Mouse (Mus musculus) MEL (cell line): ENCODE data around the gene Hnrnpc. TPM values are rescaled to one million over a fixed set of nuclear protein-coding genes. Genes with fewer than 3 reads are reported as not detected.

ENCODE experiments used
- DNase-seq: peaks from one replicate; pipeline ENCODE4 v3.0.0; 2011; ENCODE audit warnings: low read depth, low spot score
- H3K27ac ChIP-seq: 2 replicates; pipeline ENCODE4 v1.5.1; 2012; ENCODE audit warnings: low read depth, mild to moderate bottlenecking, control low read depth, low read length, moderate library complexity; ENCODE audit not compliant: control insufficient read depth
- H3K27me3 ChIP-seq, 2 experiments: fragments of 150-350 bp in 1 of 2; sonication (generic) in 1 of 2; 2 replicates each; pipeline ENCODE4 v1.6.1; 2012; ENCODE audit warnings: low read length in 2 of 2, mild to moderate bottlenecking in 2 of 2, improper control_type of control experiment in 1 of 2, moderate library complexity in 1 of 2; ENCODE audit not compliant: insufficient read depth in 2 of 2, control insufficient read depth in 1 of 2
- H3K36me3 ChIP-seq, 2 experiments: 2 replicates each; pipeline ENCODE4 v1.6.1; 2012 to 2014; ENCODE audit warnings: low read length in 2 of 2, improper control_type of control experiment in 1 of 2, inconsistent platforms in 1 of 2, mild to moderate bottlenecking in 1 of 2; ENCODE audit not compliant: insufficient read depth in 2 of 2, control insufficient read depth in 1 of 2
- H3K4me1 ChIP-seq, 2 experiments: fragments of 150-350 bp in 1 of 2; sonication (generic) in 1 of 2; 2 replicates each; pipeline ENCODE4 v1.6.1; 2012; ENCODE audit warnings: low read length in 2 of 2, improper control_type of control experiment in 1 of 2, mild to moderate bottlenecking in 1 of 2; ENCODE audit not compliant: insufficient read depth in 2 of 2, control insufficient read depth in 1 of 2
- H3K4me3 ChIP-seq, 2 experiments: fragments of 150-350 bp in 1 of 2; sonication (generic) in 1 of 2; 2 replicates each; pipeline ENCODE4 v1.5.1; 2012; ENCODE audit warnings: low read depth in 2 of 2, low read length in 2 of 2, mild to moderate bottlenecking in 2 of 2, moderate library complexity in 2 of 2, control low read depth in 1 of 2, improper control_type of control experiment in 1 of 2; ENCODE audit not compliant: control insufficient read depth in 1 of 2, insufficient read depth in 1 of 2
- H3K79me2 ChIP-seq: 2 replicates; pipeline ENCODE4 v1.6.1; 2012; ENCODE audit warnings: mild to moderate bottlenecking, low read length, moderate library complexity; ENCODE audit not compliant: control insufficient read depth, poor library complexity, insufficient read depth
- H3K9ac ChIP-seq: 2 replicates; pipeline ENCODE4 v1.6.1; 2012; ENCODE audit warnings: low read depth, mild to moderate bottlenecking, control low read depth, low read length, moderate library complexity; ENCODE audit not compliant: control insufficient read depth, poor library complexity, severe bottlenecking
- H3K9me3 ChIP-seq: fragments of 150-350 bp; sonication (generic); replicated peaks from 2 replicates; pipeline ENCODE4 v1.6.1; 2012; ENCODE audit warnings: mild to moderate bottlenecking, low read length, improper control_type of control experiment, moderate library complexity; ENCODE audit not compliant: insufficient read depth
- CHD1 ChIP-seq: IDR thresholded peaks from 2 replicates; pipeline ENCODE4 v1.6.1; 2012; ENCODE audit warnings: low read depth, mild to moderate bottlenecking, inconsistent platforms, low read length, improper control_type of control experiment
- CHD2 ChIP-seq: IDR thresholded peaks from 2 replicates; pipeline ENCODE4 v1.6.1; 2011; ENCODE audit warnings: low read length, improper control_type of control experiment
- CTCF ChIP-seq, 3 experiments: IDR thresholded peaks in 2 of 3; conservative IDR thresholded peaks in 1 of 3; 2 replicates each; pipeline ENCODE4 v1.5.1; 2011 to 2012; ENCODE audit warnings: low read length in 3 of 3, low read depth in 2 of 3, mild to moderate bottlenecking in 2 of 3, improper control_type of control experiment in 1 of 3, inconsistent platforms in 1 of 3, mixed read lengths in 1 of 3, moderate library complexity in 1 of 3; ENCODE audit not compliant: control insufficient read depth in 1 of 3, insufficient read depth in 1 of 3, poor library complexity in 1 of 3, severe bottlenecking in 1 of 3
- E2F4 ChIP-seq: IDR thresholded peaks from 2 replicates; pipeline ENCODE4 v1.6.1; 2011; ENCODE audit warnings: low read depth, low read length, improper control_type of control experiment, borderline replicate concordance
- ELF1 ChIP-seq: IDR thresholded peaks from 2 replicates; pipeline ENCODE4 v1.6.1; 2014; ENCODE audit warnings: low read depth, mild to moderate bottlenecking, inconsistent platforms, low read length, improper control_type of control experiment, moderate library complexity
- EP300 ChIP-seq, 2 experiments: IDR thresholded peaks; 2 replicates each; pipeline ENCODE4 v1.6.1; 2011; ENCODE audit warnings: improper control_type of control experiment in 2 of 2, low read length in 2 of 2, low read depth in 1 of 2, mild to moderate bottlenecking in 1 of 2
- GABPA ChIP-seq: IDR thresholded peaks from 2 replicates; pipeline ENCODE4 v1.6.1; 2012; ENCODE audit warnings: low read depth, mild to moderate bottlenecking, inconsistent platforms, low read length, improper control_type of control experiment, moderate library complexity
- GATA1 ChIP-seq: IDR thresholded peaks from 2 replicates; pipeline ENCODE4 v1.6.1; 2011; ENCODE audit warnings: low read depth, low read length, improper control_type of control experiment
- HCFC1 ChIP-seq: IDR thresholded peaks from 2 replicates; pipeline ENCODE4 v1.6.1; 2012; ENCODE audit warnings: low read depth, mild to moderate bottlenecking, inconsistent platforms, low read length, improper control_type of control experiment, moderate library complexity
- JUND ChIP-seq: IDR thresholded peaks from 2 replicates; pipeline ENCODE4 v1.6.1; 2011; ENCODE audit warnings: low read depth, mild to moderate bottlenecking, improper control_type of control experiment, low read length
- KAT2A ChIP-seq: conservative IDR thresholded peaks from 2 replicates; pipeline ENCODE4 v1.6.1; 2012; ENCODE audit warnings: low read depth, low read length, improper control_type of control experiment, inconsistent platforms
- MAFK ChIP-seq: IDR thresholded peaks from 2 replicates; pipeline ENCODE4 v1.6.1; 2011; ENCODE audit warnings: low read depth, mild to moderate bottlenecking, low read length, improper control_type of control experiment, borderline replicate concordance
- MAZ ChIP-seq: IDR thresholded peaks from 2 replicates; pipeline ENCODE4 v1.6.1; 2012; ENCODE audit warnings: low read depth, mild to moderate bottlenecking, inconsistent platforms, low read length, improper control_type of control experiment
- MXI1 ChIP-seq: IDR thresholded peaks from 2 replicates; pipeline ENCODE4 v1.6.1; 2011; ENCODE audit warnings: mild to moderate bottlenecking, low read depth, low read length, improper control_type of control experiment
- MYB ChIP-seq: IDR thresholded peaks from 2 replicates; pipeline ENCODE4 v1.6.1; 2011; ENCODE audit warnings: mild to moderate bottlenecking, low read depth, low read length, improper control_type of control experiment
- MYC ChIP-seq: IDR thresholded peaks from 2 replicates; pipeline ENCODE4 v1.6.1; 2011; ENCODE audit warnings: low read depth, mild to moderate bottlenecking, low read length, improper control_type of control experiment, moderate library complexity
- NELFE ChIP-seq: IDR thresholded peaks from 2 replicates; pipeline ENCODE4 v1.6.1; 2011; ENCODE audit warnings: low read depth, low read length, improper control_type of control experiment
- POLR2A ChIP-seq, 2 experiments: IDR thresholded peaks; 2 replicates each; pipeline ENCODE4 v1.6.1; 2011 to 2012; ENCODE audit warnings: low read length in 2 of 2, mild to moderate bottlenecking in 2 of 2, control low read depth in 1 of 2, improper control_type of control experiment in 1 of 2, low read depth in 1 of 2, moderate library complexity in 1 of 2; ENCODE audit not compliant: control insufficient read depth in 1 of 2, insufficient read depth in 1 of 2, poor library complexity in 1 of 2
- RAD21 ChIP-seq: IDR thresholded peaks from 2 replicates; pipeline ENCODE4 v1.6.1; 2011; ENCODE audit warnings: mild to moderate bottlenecking, low read depth, low read length, improper control_type of control experiment
- RCOR1 ChIP-seq: IDR thresholded peaks from 2 replicates; pipeline ENCODE4 v1.6.1; 2012; ENCODE audit warnings: low read depth, mild to moderate bottlenecking, inconsistent platforms, low read length, improper control_type of control experiment
- SIN3A ChIP-seq: IDR thresholded peaks from 2 replicates; pipeline ENCODE4 v1.6.1; 2012; ENCODE audit warnings: low read length, improper control_type of control experiment, inconsistent platforms
- SMC3 ChIP-seq: IDR thresholded peaks from 2 replicates; pipeline ENCODE4 v1.6.1; 2011; ENCODE audit warnings: low read depth, low read length, improper control_type of control experiment
- TAL1 ChIP-seq: IDR thresholded peaks from 2 replicates; pipeline ENCODE4 v1.6.1; 2012; ENCODE audit warnings: mild to moderate bottlenecking, inconsistent platforms, low read length, moderate library complexity, mixed read lengths
- TCF12 ChIP-seq: IDR thresholded peaks from 2 replicates; pipeline ENCODE4 v1.6.1; 2014; ENCODE audit warnings: low read depth, mild to moderate bottlenecking, inconsistent platforms, low read length, improper control_type of control experiment, moderate library complexity
- USF1 ChIP-seq: IDR thresholded peaks from 2 replicates; pipeline ENCODE4 v1.6.1; 2014; ENCODE audit warnings: low read depth, mild to moderate bottlenecking, inconsistent platforms, low read length, improper control_type of control experiment, moderate library complexity
- USF2 ChIP-seq, 2 experiments: IDR thresholded peaks; 2 replicates each; pipeline ENCODE4 v1.6.1; 2011 to 2012; ENCODE audit warnings: improper control_type of control experiment in 2 of 2, low read length in 2 of 2, borderline replicate concordance in 1 of 2, inconsistent platforms in 1 of 2, low read depth in 1 of 2, mild to moderate bottlenecking in 1 of 2; ENCODE audit not compliant: insufficient read depth in 1 of 2
- ZMIZ1 ChIP-seq: IDR thresholded peaks from 2 replicates; pipeline ENCODE4 v1.6.1; 2012; ENCODE audit warnings: low read depth, mild to moderate bottlenecking, inconsistent platforms, low read length, improper control_type of control experiment, moderate library complexity
- ZNF384 ChIP-seq: IDR thresholded peaks from 2 replicates; pipeline ENCODE4 v1.6.1; 2012; ENCODE audit warnings: low read depth, mild to moderate bottlenecking, inconsistent platforms, low read length, improper control_type of control experiment
- polyA plus RNA-seq, 2 experiments: library from polyadenylated mRNA; stranded (reverse) in 1 of 2; unstranded in 1 of 2; fragments of >175 nt in 1 of 2; fragments of >200 nt in 1 of 2; gene quantifications; 2 replicates each; pipeline versions ENCODE4 v1.2.1 to v1.2.4; 2012; ENCODE audit warnings: low replicate concordance in 2 of 2, low read depth in 1 of 2; ENCODE audit not compliant: insufficient read length in 2 of 2, insufficient read depth in 1 of 2, missing spikeins in 1 of 2
- total RNA-seq: library from RNA; depleted of rRNA; stranded (reverse); fragments of 300-350 nt; gene quantifications from 2 replicates; pipeline ENCODE4 v1.2.3, GENCODE M21; 2012

Hnrnpc gene
- total and polyA plus RNA-seq, 3 experiments, result 272 to 3,096 (median 626) TPM

DNA sequence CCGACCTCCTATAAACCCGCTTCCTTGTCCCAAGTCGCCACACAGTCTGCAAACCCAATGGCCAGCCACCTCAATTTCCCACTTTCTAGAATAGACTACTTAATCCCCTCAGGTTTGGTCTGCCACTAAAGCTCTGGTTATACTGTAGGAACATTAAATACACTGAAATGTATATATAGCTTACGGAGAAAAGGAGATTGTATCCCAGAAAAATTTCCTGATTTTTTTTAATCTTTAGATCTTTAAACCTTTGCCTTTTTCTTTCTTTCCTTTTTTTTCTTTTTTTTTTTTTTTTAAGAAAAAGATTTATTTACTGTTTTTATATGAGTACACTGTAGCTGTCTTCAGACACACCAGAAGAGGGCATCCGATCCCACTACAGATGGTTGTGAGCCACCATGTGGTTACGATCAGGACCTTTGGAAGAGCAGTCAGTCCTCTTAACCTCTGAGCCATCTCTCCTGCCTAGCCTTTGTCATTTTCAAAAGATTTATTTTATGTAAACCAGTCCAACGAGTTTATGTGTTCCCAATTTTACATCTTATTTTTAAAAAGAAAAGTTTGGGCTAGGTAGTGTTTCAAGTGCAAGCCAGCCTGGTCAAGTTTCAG, 953 bp upstream of the Hnrnpc start:
- TF ChIP-seq JUND, result no peak
- TF ChIP-seq ZMIZ1, result no peak
- no peak for TF ChIP-seq ELF1
- TF ChIP-seq USF1, result no peak
- TF ChIP-seq MYB, result no peak
- no peak for TF ChIP-seq GABPA
- no peak for TF ChIP-seq MAFK
- peak in 2 of 3 experiments; percentile 6 to 19; a peak in 1 of 6 replicates for TF ChIP-seq CTCF (IDR thresholded peaks at IDR 0.05 in 2 of 3, conservative IDR thresholded peaks at IDR 0.05 in 1 of 3; ENCODE audit: control insufficient read depth in 1 of 3, insufficient read depth in 1 of 3, low read depth in 2 of 3, low read length in 3 of 3, poor library complexity in 1 of 3, severe bottlenecking in 1 of 3)
- peak; percentile 98 for TF ChIP-seq CHD1
- TF ChIP-seq USF2 (IDR thresholded peaks at IDR 0.05; ENCODE audit: borderline replicate concordance in 1 of 2, insufficient read depth in 1 of 2, low read depth in 1 of 2, low read length in 2 of 2), result no peak
- peak; percentile 30; the same call in 1 of the 2 replicates for TF ChIP-seq ZNF384
- TF ChIP-seq MXI1, result peak; percentile 40; the same call in 1 of the 2 replicates
- TF ChIP-seq E2F4, result 0 out of 2 replicates have a peak, but pooled peaks have one; percentile 54
- no peak; the same call in 1 of the 2 replicates for TF ChIP-seq MAZ
- TF ChIP-seq MYC, result peak; percentile 28; the same call in 1 of the 2 replicates
- peak in 1 of 2 experiments; percentile 0; a peak in 1 of 4 replicates for TF ChIP-seq POLR2A (IDR thresholded peaks at IDR 0.05; ENCODE audit: control insufficient read depth in 1 of 2, insufficient read depth in 1 of 2, low read depth in 1 of 2, low read length in 2 of 2, poor library complexity in 1 of 2)
- Histone ChIP-seq H3K9ac (peak overlapping the region; percentile 78), H3K4me3 (peak overlapping the region; percentile 55 to 56), H3K27me3 (no peaks in the 10 kb centered on the region), H3K9me3 (no peaks in the 10 kb centered on the region), H3K36me3 (peaks cover 3 to 29% of the 10 kb centered on the region in 2 experiments), H3K27ac (peak overlapping the region; percentile 98), H3K79me2 (peaks cover 34% of the 10 kb centered on the region), H3K4me1 (peaks cover 9 to 14% of the 10 kb centered on the region in 2 experiments)
- peak; percentile 54 for DNase-seq

DNA sequence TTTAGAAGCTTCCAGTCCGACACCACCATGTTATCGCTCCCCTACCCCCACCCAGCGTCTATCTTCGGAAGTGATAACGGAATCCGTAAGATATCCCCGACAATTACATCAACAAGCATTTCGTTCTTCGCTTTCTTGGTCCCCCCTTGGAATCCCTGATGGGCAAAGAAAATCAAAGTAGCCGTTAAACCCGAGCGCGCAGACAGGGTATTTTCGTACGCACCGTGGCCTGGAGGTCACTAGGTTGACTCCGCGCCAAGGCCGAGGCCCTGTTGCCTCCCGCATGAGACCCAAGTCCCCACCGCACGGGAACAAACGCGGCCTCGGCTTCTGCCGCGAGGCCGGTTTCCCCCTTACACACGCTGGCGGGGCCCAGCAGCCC, 363 bp downstream of the Hnrnpc start:
- Histone ChIP-seq H3K27ac (peak overlapping the region; percentile 80), H3K9ac (peak overlapping the region; percentile 89), H3K4me1 (peaks cover 9 to 17% of the 10 kb centered on the region in 2 experiments), H3K79me2 (peaks cover 44% of the 10 kb centered on the region), H3K9me3 (no peaks in the 10 kb centered on the region), H3K27me3 (no peaks in the 10 kb centered on the region), H3K36me3 (peaks cover 9 to 38% of the 10 kb centered on the region in 2 experiments), H3K4me3 (peak overlapping the region; percentile 81 to 89)
- DNase-seq, result peak; percentile 64
- TF ChIP-seq MYB, result no peak
- no peak for TF ChIP-seq SMC3
- no peak for TF ChIP-seq USF2 (IDR thresholded peaks at IDR 0.05; ENCODE audit: borderline replicate concordance in 1 of 2, insufficient read depth in 1 of 2, low read depth in 1 of 2, low read length in 2 of 2)
- no peak for TF ChIP-seq KAT2A
- no peak for TF ChIP-seq CHD1
- no peak for TF ChIP-seq TAL1
- TF ChIP-seq NELFE, result no peak
- TF ChIP-seq ZMIZ1, result no peak
- TF ChIP-seq TCF12, result no peak
- TF ChIP-seq SIN3A, result no peak; the same call in 1 of the 2 replicates
- TF ChIP-seq JUND, result no peak
- TF ChIP-seq ZNF384, result no peak
- TF ChIP-seq USF1, result no peak
- no peak for TF ChIP-seq RCOR1
- TF ChIP-seq MXI1, result peak; percentile 52; the same call in 1 of the 2 replicates
- no peak for TF ChIP-seq CHD2
- no peak for TF ChIP-seq E2F4
- no peak for TF ChIP-seq ELF1
- TF ChIP-seq EP300 (IDR thresholded peaks at IDR 0.05; ENCODE audit: low read depth in 1 of 2, low read length in 2 of 2), result 0 out of 4 replicates have a peak, but pooled peaks of 1 of the 2 experiments have one; percentile 9
- no peak for TF ChIP-seq HCFC1
- no peak for TF ChIP-seq CTCF (IDR thresholded peaks at IDR 0.05 in 2 of 3, conservative IDR thresholded peaks at IDR 0.05 in 1 of 3; ENCODE audit: control insufficient read depth in 1 of 3, insufficient read depth in 1 of 3, low read depth in 2 of 3, low read length in 3 of 3, poor library complexity in 1 of 3, severe bottlenecking in 1 of 3)
- no peak for TF ChIP-seq RAD21
- TF ChIP-seq GATA1, result peak; percentile 61; the same call in 1 of the 2 replicates
